Mouse (Mus musculus) ES-Bruce4 (cell line): Measurements from ENCODE around the gene Fgf10.

ENCODE experiments used
- CTCF ChIP-seq: IDR thresholded peaks from one replicate; pipeline ENCODE4 v1.8.1; 2011; ENCODE audit warnings: low read depth, low read length
- POLR2A ChIP-seq: IDR thresholded peaks from one replicate; pipeline ENCODE4 v1.8.1; 2011; ENCODE audit warnings: low read length; ENCODE audit not compliant: insufficient read depth

DNA sequence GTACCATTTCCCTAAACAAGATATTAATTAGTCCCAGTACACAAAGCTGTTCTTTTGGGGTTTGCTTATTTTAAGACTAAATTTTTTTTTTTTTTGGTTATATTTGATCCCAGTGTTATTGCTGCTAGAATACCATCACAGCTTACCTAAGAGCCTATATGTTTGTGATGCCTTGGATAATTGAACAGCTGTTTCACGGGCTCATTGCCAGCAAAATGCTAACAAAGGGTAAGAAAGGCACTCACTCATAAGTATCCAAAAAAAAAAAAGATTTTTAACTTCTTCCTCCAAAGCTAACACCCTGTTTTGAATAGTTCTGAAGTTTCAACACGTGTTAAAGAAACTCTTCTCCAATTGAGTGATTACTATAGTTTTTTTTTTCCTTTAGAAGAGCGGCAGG lies 48.8 kb downstream of the Fgf10 start:
- TF ChIP-seq CTCF (no peak), POLR2A (no peak)
